Mouse (Mus musculus) forebrain, embryonic 14.5 days (tissue): ENCODE measurements at regions not wholly inside any gene's neighbourhood (a gene's known extent, or its start where the extent isn't known, plus 50 kb on each side); places are given as distances from the start of the nearest gene placed in this dataset.

Experiments
- ATAC-seq: fragments of 200-750 bp; cut with Nextera tagmentation; 2 replicates; pipeline ENCODE4 v1.8.0; 2017; ENCODE audit warnings: mild to moderate bottlenecking, moderate library complexity
- DNase-seq: peaks from one replicate; pipeline ENCODE4 v3.0.0-alpha.2; 2015; ENCODE audit warnings: low spot score
- H3K27ac ChIP-seq: fragments of 300-500 bp; sonication (generic); 2 replicates; pipeline ENCODE4 v1.5.1; 2014; ENCODE audit warnings: low read depth, mild to moderate bottlenecking, control low read depth, low read length, moderate library complexity
- H3K27me3 ChIP-seq: fragments of 300-500 bp; sonication (generic); replicated peaks from 2 replicates; pipeline ENCODE4 v1.6.1; 2014; ENCODE audit warnings: low read length, control low read depth, mixed read lengths; ENCODE audit not compliant: control insufficient read depth, insufficient read depth
- H3K36me3 ChIP-seq: fragments of 300-500 bp; sonication (generic); 2 replicates; pipeline ENCODE4 v1.6.1; 2014; ENCODE audit warnings: low read length, control low read depth; ENCODE audit not compliant: control insufficient read depth, insufficient read depth
- H3K4me1 ChIP-seq: fragments of 300-500 bp; sonication (generic); 2 replicates; pipeline ENCODE4 v1.6.1; 2014; ENCODE audit warnings: antibody characterized with exemption, low read length, control low read depth; ENCODE audit not compliant: control insufficient read depth, insufficient read depth
- H3K4me2 ChIP-seq: fragments of 300-500 bp; sonication (generic); 2 replicates; pipeline ENCODE4 v1.6.1; 2014; ENCODE audit warnings: mild to moderate bottlenecking, control low read depth, low read length
- H3K4me3 ChIP-seq: fragments of 300-500 bp; sonication (generic); 2 replicates; pipeline ENCODE4 v1.5.1; 2014; ENCODE audit warnings: low read depth, low read length, control low read depth
- H3K9ac ChIP-seq: fragments of 300-500 bp; sonication (generic); 2 replicates; pipeline ENCODE4 v1.6.1; 2014; ENCODE audit warnings: mild to moderate bottlenecking, low read length, control low read depth, moderate library complexity
- H3K9me3 ChIP-seq: fragments of 300-500 bp; sonication (generic); replicated peaks from 2 replicates; pipeline ENCODE4 v1.6.1; 2016; ENCODE audit warnings: low read length, control low read depth, mixed read lengths; ENCODE audit not compliant: control insufficient read depth
- WGBS: fragments of 180-500 bp; shearing (Covaris S2); extraction: QIAGEN DNeasy Blood & Tissue Kit; methylation state at CpG from one replicate; pipeline ENCODE4 v1.1.7; 2014; 5-methylcytosine and 5-hydroxymethylcytosine counted together

- H3K27ac ChIP-seq, result no peak overlapping the region
- WGBS, result 89% methylated on average over 4 of the region's 4 CpGs
- no peaks in the 10 kb centered on the region for H3K9me3 ChIP-seq
- no peak for DNase-seq
- ATAC-seq, result no peak
- H3K4me1 ChIP-seq, result no peaks in the 10 kb centered on the region
- no peak overlapping the region for H3K4me2 ChIP-seq
- no peaks in the 10 kb centered on the region for H3K27me3 ChIP-seq
- no peak overlapping the region for H3K9ac ChIP-seq
- no peak overlapping the region for H3K4me3 ChIP-seq
- H3K36me3 ChIP-seq, result no peaks in the 10 kb centered on the region
Observed at GRCm38 (mm10) chr3:139985830-139986481, 780.5 kb downstream of the Stpg2 start.

- Histone ChIP-seq H3K27ac (no peak overlapping the region), H3K4me3 (no peak overlapping the region), H3K27me3 (no peaks in the 10 kb centered on the region), H3K4me1 (no peaks in the 10 kb centered on the region), H3K36me3 (no peaks in the 10 kb centered on the region), H3K4me2 (no peak overlapping the region), H3K9ac (no peak overlapping the region), H3K9me3 (no peaks in the 10 kb centered on the region)
- ATAC-seq, result no peak
- WGBS, result 89% methylated on average over 1 of the region's 1 CpGs
- DNase-seq, result no peak
Observed at GRCm38 (mm10) chr3:139988938-139989337, 783.4 kb downstream of the Stpg2 start.

GRCm38 (mm10) chr3:139989380-139989779, 783.9 kb downstream of the Stpg2 start:
- no peak for ATAC-seq
- DNase-seq, result no peak
- no peak overlapping the region for H3K9ac ChIP-seq

GRCm38 (mm10) chr3:140012522-140012921, 807.0 kb downstream of the Stpg2 start:
- no peak for ATAC-seq
- Histone ChIP-seq H3K27ac (no peak overlapping the region), H3K27me3 (no peaks in the 10 kb centered on the region), H3K4me2 (no peak overlapping the region), H3K36me3 (no peaks in the 10 kb centered on the region), H3K4me1 (no peaks in the 10 kb centered on the region), H3K9me3 (no peaks in the 10 kb centered on the region), H3K9ac (no peak overlapping the region), H3K4me3 (no peak overlapping the region)
- 88% methylated on average over 2 of the region's 2 CpGs for WGBS
- DNase-seq, result no peak

More at GRCm38 (mm10) chr3:139989380-139989779, 783.9 kb downstream of the Stpg2 start:
- Histone ChIP-seq H3K9me3 (no peaks in the 10 kb centered on the region), H3K36me3 (no peaks in the 10 kb centered on the region), H3K4me1 (no peaks in the 10 kb centered on the region), H3K27ac (no peak overlapping the region), H3K27me3 (no peaks in the 10 kb centered on the region), H3K4me2 (no peak overlapping the region), H3K4me3 (no peak overlapping the region)

- Histone ChIP-seq H3K36me3 (no peaks in the 10 kb centered on the region), H3K9ac (no peak overlapping the region), H3K9me3 (no peaks in the 10 kb centered on the region), H3K27ac (no peak overlapping the region), H3K27me3 (no peaks in the 10 kb centered on the region), H3K4me3 (no peak overlapping the region), H3K4me1 (peaks cover 4% of the 10 kb centered on the region; the same call in 1 of the 2 replicates), H3K4me2 (no peak overlapping the region)
- DNase-seq (no peak), ATAC-seq (no peak)
- WGBS, result 91% methylated on average over 3 of the region's 3 CpGs
Observed at GRCm38 (mm10) chr3:140034101-140034500, 828.6 kb downstream of the Stpg2 start.

- no peak for ATAC-seq
- WGBS, result 19% methylated on average over 2 of the region's 2 CpGs
- H3K27me3 ChIP-seq, result no peaks in the 10 kb centered on the region
Observed at GRCm38 (mm10) chr3:140035142-140035541, 829.6 kb downstream of the Stpg2 start.

GRCm38 (mm10) chr3:140044898-140045297, 839.4 kb downstream of the Stpg2 start:
- ATAC-seq (no peak), DNase-seq (no peak)
- no peak overlapping the region for H3K4me3 ChIP-seq
- H3K4me1 ChIP-seq, result no peaks in the 10 kb centered on the region
- H3K9me3 ChIP-seq, result no peaks in the 10 kb centered on the region
- no peak overlapping the region for H3K9ac ChIP-seq
- no peaks in the 10 kb centered on the region for H3K27me3 ChIP-seq
- no peaks in the 10 kb centered on the region for H3K36me3 ChIP-seq
- no peak overlapping the region for H3K27ac ChIP-seq
- H3K4me2 ChIP-seq, result no peak overlapping the region

More at GRCm38 (mm10) chr3:140035142-140035541, 829.6 kb downstream of the Stpg2 start:
- no peaks in the 10 kb centered on the region for H3K9me3 ChIP-seq
- peak; percentile 24 for DNase-seq
- peaks cover 4% of the 10 kb centered on the region; the same call in 1 of the 2 replicates for H3K4me1 ChIP-seq
- no peak overlapping the region for H3K4me2 ChIP-seq
- H3K4me3 ChIP-seq, result no peak overlapping the region
- no peak overlapping the region for H3K27ac ChIP-seq
- H3K36me3 ChIP-seq, result no peaks in the 10 kb centered on the region
- H3K9ac ChIP-seq, result no peak overlapping the region

GRCm38 (mm10) chr3:140054634-140055033, 849.1 kb downstream of the Stpg2 start:
- H3K36me3 ChIP-seq, result no peaks in the 10 kb centered on the region
- no peak overlapping the region for H3K27ac ChIP-seq
- ATAC-seq, result no peak
- DNase-seq, result no peak
- 0 out of 2 replicates have a peak, but pooled peaks cover 3% of the 10 kb centered on the region for H3K4me1 ChIP-seq
- WGBS, result 66% methylated on average over 1 of the region's 1 CpGs
- H3K9me3 ChIP-seq, result no peaks in the 10 kb centered on the region
- no peaks in the 10 kb centered on the region for H3K27me3 ChIP-seq
- no peak overlapping the region for H3K9ac ChIP-seq
- no peak overlapping the region for H3K4me3 ChIP-seq
- no peak overlapping the region for H3K4me2 ChIP-seq

- H3K27me3 ChIP-seq, result no peaks in the 10 kb centered on the region
- WGBS, result 91% methylated on average over 3 of the region's 3 CpGs
- H3K4me2 ChIP-seq, result no peak overlapping the region
- no peaks in the 10 kb centered on the region for H3K36me3 ChIP-seq
- H3K27ac ChIP-seq, result no peak overlapping the region
- H3K9me3 ChIP-seq, result no peaks in the 10 kb centered on the region
- no peak for DNase-seq
- no peak for ATAC-seq
- no peak overlapping the region for H3K4me3 ChIP-seq
- H3K9ac ChIP-seq, result no peak overlapping the region
- H3K4me1 ChIP-seq, result no peaks in the 10 kb centered on the region
Observed at GRCm38 (mm10) chr3:140057962-140058631, 852.6 kb downstream of the Stpg2 start.
